Mouse (Mus musculus) midbrain, embryonic 14.5 days (tissue): ENCODE results near the gene Cabp4. TPM values are rescaled to one million over a fixed set of nuclear protein-coding genes. Genes with fewer than 3 reads are reported as not detected.

ENCODE experiments used
- ATAC-seq: fragments of 200-750 bp; cut with Nextera tagmentation; 2 replicates; pipeline ENCODE4 v1.8.0; 2017; ENCODE audit warnings: moderate number of reproducible peaks, moderate library complexity; ENCODE audit not compliant: low FRiP score, low TSS enrichment
- DNase-seq: peaks from one replicate; pipeline ENCODE4 v3.0.0-alpha.2; 2015
- H3K27ac ChIP-seq: fragments of 300-500 bp; sonication (generic); replicated peaks from 2 replicates; pipeline ENCODE4 v1.5.1; 2014; ENCODE audit warnings: mild to moderate bottlenecking, low read depth, low read length, moderate library complexity
- H3K27me3 ChIP-seq: fragments of 300-500 bp; sonication (generic); 2 replicates; pipeline ENCODE4 v1.6.1; 2014; ENCODE audit warnings: low read length, control low read depth, mixed read lengths; ENCODE audit not compliant: control insufficient read depth, insufficient read depth
- H3K36me3 ChIP-seq: fragments of 300-500 bp; sonication (generic); 2 replicates; pipeline ENCODE4 v1.6.1; 2014; ENCODE audit warnings: low read length, control low read depth; ENCODE audit not compliant: control insufficient read depth, insufficient read depth
- H3K4me1 ChIP-seq: fragments of 300-500 bp; sonication (generic); 2 replicates; pipeline ENCODE4 v1.6.1; 2014; ENCODE audit warnings: mild to moderate bottlenecking, antibody characterized with exemption, low read length, control low read depth; ENCODE audit not compliant: control insufficient read depth, insufficient read depth
- H3K4me2 ChIP-seq: fragments of 300-500 bp; sonication (generic); 2 replicates; pipeline ENCODE4 v1.6.1; 2014; ENCODE audit warnings: mild to moderate bottlenecking, low read length, moderate library complexity
- H3K4me3 ChIP-seq: fragments of 300-500 bp; sonication (generic); replicated peaks from 2 replicates; pipeline ENCODE4 v1.5.1; 2014; ENCODE audit warnings: low read depth, low read length
- H3K9ac ChIP-seq: fragments of 300-500 bp; sonication (generic); replicated peaks from 2 replicates; pipeline ENCODE4 v1.6.1; 2014; ENCODE audit warnings: mild to moderate bottlenecking, low read length, moderate library complexity
- H3K9me3 ChIP-seq: fragments of 300-500 bp; sonication (generic); 2 replicates; pipeline ENCODE4 v1.6.1; 2016; ENCODE audit warnings: low read length, control low read depth, mixed read lengths; ENCODE audit not compliant: control insufficient read depth
- WGBS: fragments of 180-500 bp; shearing (Covaris S2); extraction: QIAGEN DNeasy Blood & Tissue Kit; methylation state at CpG from one replicate; pipeline ENCODE4 v1.1.7; 2014; 5-methylcytosine and 5-hydroxymethylcytosine counted together
- polyA plus RNA-seq: library from polyadenylated mRNA; unstranded; fragments of >200 nt; fragmentation: Nextera tagmentation; extraction: Ambion mirVana; gene quantifications from 2 replicates; pipeline ENCODE4 v1.2.1, GENCODE M21; 2014

Cabp4 gene
- polyA plus RNA-seq, 1 experiment from 2014 or later: 0.14 TPM

DNA sequence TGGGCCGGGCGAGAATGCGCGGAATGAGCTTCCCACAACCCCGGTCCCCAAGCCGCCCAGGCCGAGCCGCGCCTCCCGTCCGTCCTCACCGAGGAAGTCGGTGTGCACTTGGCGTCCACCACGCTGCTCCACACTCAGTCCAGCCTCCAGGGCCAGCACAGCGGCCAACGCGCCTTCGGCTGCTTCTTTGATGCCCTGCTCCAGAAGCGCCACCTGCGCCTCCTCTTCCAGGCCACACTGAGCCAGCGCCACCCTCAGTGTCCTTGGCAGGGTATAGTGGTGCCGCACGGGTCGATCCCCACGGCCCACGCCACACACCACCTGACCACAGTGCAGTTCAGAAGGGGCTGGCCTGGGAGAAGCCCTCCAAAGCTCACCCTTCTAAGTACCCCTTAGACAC is 26.0 kb upstream of the Cabp4 start:
- no peaks in the 10 kb centered on the region for H3K27me3 ChIP-seq
- H3K4me1 ChIP-seq: peaks cover 7% of the 10 kb centered on the region
- DNase-seq: no peak
- no peaks in the 10 kb centered on the region for H3K9me3 ChIP-seq
- peak overlapping the region; percentile 43 for H3K4me3 ChIP-seq
- WGBS: 4% methylated on average over 27 of the region's 27 CpGs
- H3K36me3 ChIP-seq: no peaks in the 10 kb centered on the region
- H3K4me2 ChIP-seq: peak overlapping the region; percentile 91
- peak overlapping the region; percentile 78 for H3K9ac ChIP-seq
- ATAC-seq: peak; percentile 54
- peak overlapping the region; percentile 92 for H3K27ac ChIP-seq

DNA sequence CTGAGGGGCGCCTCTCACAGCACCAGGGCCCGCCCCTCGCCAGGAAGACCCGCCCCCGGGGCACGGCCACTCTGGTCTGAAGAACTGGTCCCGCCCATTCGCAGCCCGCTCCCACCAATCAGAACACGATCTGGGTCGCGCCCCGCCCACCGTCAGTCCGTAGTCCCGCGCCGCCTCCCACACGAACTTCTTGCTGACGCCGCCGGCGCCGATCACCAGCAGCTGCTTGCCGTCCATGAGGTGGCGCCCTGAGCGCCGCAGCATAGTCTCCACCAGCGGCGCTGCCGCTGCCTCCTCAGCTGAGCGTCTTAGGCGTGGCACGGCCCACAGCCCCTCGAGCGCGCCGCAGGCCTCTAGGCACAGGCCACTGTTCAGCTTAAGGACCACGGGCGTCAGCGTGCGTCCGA is 25.5 kb upstream of the Cabp4 start:
- Histone ChIP-seq H3K27ac (peak overlapping the region; percentile 92), H3K4me2 (peak overlapping the region; percentile 91), H3K9ac (peak overlapping the region; percentile 78), H3K36me3 (no peaks in the 10 kb centered on the region), H3K9me3 (no peaks in the 10 kb centered on the region), H3K4me1 (peaks cover 7% of the 10 kb centered on the region; the same call in 1 of the 2 replicates), H3K4me3 (peak overlapping the region; percentile 43), H3K27me3 (no peaks in the 10 kb centered on the region)
- ATAC-seq: peak; percentile 95
- WGBS: under 1% methylated on average over 43 of the region's 43 CpGs
- DNase-seq: peak; percentile 99

DNA sequence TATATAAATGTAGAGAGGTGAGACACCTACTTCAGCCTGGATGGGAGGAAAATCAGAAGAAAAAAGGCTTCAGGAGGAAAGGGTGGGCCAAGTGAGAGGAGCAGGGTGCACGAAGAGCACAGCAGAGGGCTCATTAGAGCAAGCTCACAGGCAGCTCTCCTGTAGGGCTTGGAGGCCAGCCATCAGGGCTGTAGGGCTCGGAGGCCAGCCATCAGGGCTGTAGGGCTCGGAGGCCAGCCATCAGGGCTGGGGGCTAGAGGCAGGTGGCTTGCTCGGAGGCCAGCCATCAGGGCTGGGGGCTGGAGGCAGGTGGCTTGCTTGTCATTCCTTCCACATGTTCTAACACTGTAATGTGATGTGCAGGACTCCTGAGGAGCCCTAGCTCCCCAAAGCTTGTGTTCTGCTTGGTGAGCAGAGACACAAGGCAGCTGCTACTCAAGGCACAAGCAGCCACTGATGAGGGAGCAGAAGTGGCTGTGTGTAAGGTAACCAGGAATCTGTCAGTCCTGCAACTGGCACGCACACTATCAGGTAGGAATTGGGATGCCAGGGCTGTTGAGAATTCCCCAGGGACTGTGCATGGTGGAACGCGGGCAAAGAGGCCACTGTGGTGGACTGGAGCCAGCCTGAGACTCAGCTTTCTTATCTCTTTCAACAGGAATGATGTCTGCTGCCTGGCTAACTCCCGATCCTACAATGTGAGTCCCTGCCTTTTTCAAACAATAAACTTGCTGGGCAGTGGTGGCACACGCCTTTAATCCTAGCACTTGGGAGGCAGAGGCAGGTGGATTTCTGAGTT is 23.0 kb upstream of the Cabp4 start:
- Histone ChIP-seq H3K36me3 (peaks cover under 1% of the 10 kb centered on the region; the same call in 1 of the 2 replicates), H3K9me3 (no peaks in the 10 kb centered on the region), H3K9ac (no peak overlapping the region; the same call in 1 of the 2 replicates), H3K4me1 (peaks cover 21% of the 10 kb centered on the region), H3K27ac (no peak overlapping the region), H3K4me3 (no peak overlapping the region), H3K27me3 (no peaks in the 10 kb centered on the region), H3K4me2 (no peak overlapping the region)
- DNase-seq (no peak), ATAC-seq (no peak)
- WGBS: 78% methylated on average over 9 of the region's 9 CpGs

DNA sequence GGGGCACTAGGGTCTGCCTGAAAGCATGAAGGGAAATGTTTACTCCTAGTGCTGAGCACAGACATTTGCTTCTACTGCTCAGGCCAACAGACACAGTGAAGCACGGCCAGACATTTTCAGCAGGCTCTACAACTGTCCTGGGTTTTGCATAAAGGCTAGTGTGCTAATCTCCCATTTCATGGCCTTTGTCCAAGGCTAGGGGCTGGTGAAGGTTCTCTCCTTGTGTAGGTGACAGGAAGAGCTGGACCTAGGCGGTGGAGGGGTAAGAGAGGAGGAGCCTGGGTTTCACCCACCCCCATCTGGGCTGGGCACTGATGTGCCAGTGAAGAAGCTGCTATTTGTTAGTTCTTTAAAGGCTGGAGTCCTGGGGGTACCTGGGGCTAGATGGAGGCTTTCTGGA is 20.9 kb upstream of the Cabp4 start:
- H3K27me3 ChIP-seq: no peaks in the 10 kb centered on the region
- peaks cover 17% of the 10 kb centered on the region for H3K36me3 ChIP-seq
- ATAC-seq (no peak), DNase-seq (no peak)
- H3K27ac ChIP-seq: no peak overlapping the region
- H3K4me1 ChIP-seq: peaks cover 13% of the 10 kb centered on the region
- no peak overlapping the region for H3K9ac ChIP-seq
- H3K4me3 ChIP-seq: no peak overlapping the region
- no peaks in the 10 kb centered on the region for H3K9me3 ChIP-seq
- no peak overlapping the region for H3K4me2 ChIP-seq
- 82% methylated on average over 2 of the region's 2 CpGs for WGBS

DNA sequence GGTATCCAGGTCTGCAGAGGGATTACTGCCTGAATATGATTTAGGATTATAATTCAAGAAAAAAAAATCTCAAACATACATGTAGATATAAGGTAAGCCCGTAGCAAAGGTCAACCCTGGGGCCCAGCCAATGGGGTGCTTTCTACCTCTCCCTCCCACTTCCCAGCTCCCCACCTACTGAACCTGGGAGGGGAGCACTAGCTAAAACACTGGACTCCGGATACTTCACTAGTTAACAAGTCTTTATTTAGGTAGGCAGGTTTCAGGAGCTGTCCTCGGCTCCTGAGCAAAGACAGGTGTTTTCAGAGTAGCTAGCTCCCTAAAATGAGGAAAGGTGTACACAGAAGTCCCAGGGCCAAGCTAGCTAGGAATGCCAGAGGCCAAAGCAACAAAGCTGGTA is 20.3 kb upstream of the Cabp4 start:
- Histone ChIP-seq H3K27me3 (no peaks in the 10 kb centered on the region), H3K4me3 (no peak overlapping the region), H3K27ac (peak overlapping the region; percentile 88), H3K4me1 (peaks cover 13% of the 10 kb centered on the region), H3K9me3 (no peaks in the 10 kb centered on the region), H3K9ac (peak overlapping the region; percentile 67; the same call in 1 of the 2 replicates), H3K36me3 (peaks cover 23% of the 10 kb centered on the region), H3K4me2 (no peak overlapping the region)
- WGBS: 84% methylated on average over 3 of the region's 3 CpGs
- DNase-seq (no peak), ATAC-seq (no peak)

DNA sequence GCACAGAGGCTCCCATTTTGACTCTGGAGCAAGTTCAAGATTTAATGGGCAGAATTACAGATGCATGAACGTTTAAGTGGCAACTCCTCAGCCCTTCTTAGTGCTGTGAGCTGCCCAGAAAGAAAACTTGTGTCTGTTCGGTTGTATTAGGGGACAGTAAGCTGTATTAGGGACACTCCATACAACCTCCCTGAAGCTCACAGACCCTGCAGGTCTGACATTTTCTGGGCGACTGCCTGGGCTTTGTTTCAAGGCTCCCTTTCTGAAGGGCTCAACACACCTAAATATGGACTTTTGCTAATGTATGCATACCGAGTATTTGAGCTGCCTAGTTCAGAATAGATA is 19.7 kb upstream of the Cabp4 start:
- H3K27me3 ChIP-seq: no peaks in the 10 kb centered on the region
- peak; percentile 38; the same call in 1 of the 2 replicates for ATAC-seq
- H3K9ac ChIP-seq: peak overlapping the region; percentile 67
- H3K27ac ChIP-seq: peak overlapping the region; percentile 88
- no peak for DNase-seq
- 34% methylated on average over 4 of the region's 4 CpGs for WGBS
- peaks cover 29% of the 10 kb centered on the region for H3K36me3 ChIP-seq
- H3K4me3 ChIP-seq: peak overlapping the region; percentile 56
- no peaks in the 10 kb centered on the region for H3K9me3 ChIP-seq
- peaks cover 13% of the 10 kb centered on the region for H3K4me1 ChIP-seq
- peak overlapping the region; percentile 72 for H3K4me2 ChIP-seq

DNA sequence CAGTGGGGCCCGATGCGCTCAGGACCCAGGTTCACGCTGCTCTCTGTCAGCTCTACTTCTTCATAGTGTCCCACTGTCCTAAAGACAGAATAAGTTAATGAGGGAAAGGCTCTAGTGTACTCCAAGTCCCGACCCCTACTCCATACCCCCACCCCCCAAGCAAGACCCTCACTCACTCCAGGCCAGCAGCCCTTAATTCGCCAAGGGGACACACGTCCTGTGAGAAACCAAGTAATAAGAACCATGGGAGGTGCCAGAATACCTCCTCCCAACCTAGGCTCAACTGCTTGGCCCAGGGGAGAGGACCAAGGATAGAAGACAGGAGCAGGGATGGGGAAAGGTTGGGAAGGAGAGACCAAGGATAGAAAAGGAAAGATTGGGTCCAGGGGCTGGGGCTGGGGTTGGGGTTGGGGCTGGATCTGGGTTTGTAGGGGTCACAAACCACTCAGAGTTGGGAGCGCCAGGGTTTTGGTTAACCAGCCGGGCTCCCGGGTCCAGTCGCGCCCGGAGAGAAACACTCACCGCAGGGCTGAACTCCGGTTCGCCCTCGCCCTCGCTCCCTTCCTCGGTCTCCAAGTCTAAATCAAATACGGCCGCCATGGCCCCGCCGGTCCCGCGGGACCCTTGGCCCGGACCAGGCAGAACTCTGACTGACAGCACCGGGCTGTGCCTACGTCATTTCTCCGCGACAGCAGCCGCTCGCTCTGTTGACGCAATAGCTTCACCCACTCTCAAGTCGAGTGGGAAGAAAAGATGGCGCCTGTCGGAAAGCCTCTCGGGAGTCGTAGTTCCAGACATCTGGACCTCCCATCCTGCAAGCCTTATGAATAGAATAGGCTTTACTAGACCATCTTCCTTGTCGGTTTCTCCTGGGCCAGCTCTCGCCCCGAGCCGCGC is 19.1 kb upstream of the Cabp4 start, which contains the start of gene Rps6kb2:
Gene Rps6kb2 (minus strand): TSS at position 709 of the 897 bp plus-strand sequence.
- Histone ChIP-seq H3K27ac (peak within 1 kb of the TSS; percentile 88), H3K9ac (peak within 1 kb of the TSS; percentile 67), H3K4me2 (peak within 1 kb of the TSS; percentile 72), H3K27me3 (no peaks in the 10 kb centered on the region), H3K4me1 (peaks cover 13% of the 10 kb centered on the region), H3K36me3 (peaks cover 35% of the 10 kb centered on the region), H3K4me3 (peak within 1 kb of the TSS; percentile 56), H3K9me3 (no peaks in the 10 kb centered on the region)
- peak; percentile 88 for ATAC-seq
- peak; percentile 98 for DNase-seq
- 7% methylated on average over 42 of the region's 42 CpGs for WGBS

DNA sequence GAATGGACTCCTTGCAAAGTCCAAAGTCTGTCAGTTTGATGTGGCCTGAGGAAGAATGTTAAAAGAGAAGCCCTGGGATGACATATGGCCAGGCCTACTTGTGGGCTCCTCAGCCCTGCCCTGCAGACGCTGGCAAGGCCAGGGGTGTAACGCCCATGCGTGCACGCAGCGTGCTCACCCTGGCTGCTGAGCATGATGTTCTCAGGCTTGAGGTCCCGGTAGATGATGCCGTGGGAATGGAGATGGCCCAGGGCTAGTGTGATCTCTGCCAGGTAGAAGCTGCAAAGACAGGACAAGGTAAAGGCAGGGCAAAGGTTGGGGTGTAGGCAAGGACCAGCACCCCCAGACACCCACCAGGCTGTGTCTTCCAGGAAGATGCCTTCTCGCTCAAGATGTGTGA is 15.2 kb upstream of the Cabp4 start:
- Histone ChIP-seq H3K9ac (no peak overlapping the region), H3K4me1 (peaks cover 13% of the 10 kb centered on the region), H3K36me3 (peaks cover 62% of the 10 kb centered on the region), H3K4me2 (no peak overlapping the region), H3K27me3 (no peaks in the 10 kb centered on the region), H3K9me3 (no peaks in the 10 kb centered on the region), H3K27ac (no peak overlapping the region), H3K4me3 (no peak overlapping the region)
- 97% methylated on average over 8 of the region's 8 CpGs for WGBS
- no peak for ATAC-seq
- DNase-seq: no peak
